Mouse (Mus musculus) ES-Bruce4 (cell line): ENCODE results near the gene Wfdc12. TPM values are rescaled to one million over a fixed set of nuclear protein-coding genes. Genes with fewer than 3 reads are reported as not detected.

Experiments
- H3K27ac ChIP-seq: 2 replicates; pipeline ENCODE4 v1.5.1; 2012; ENCODE audit warnings: low read length, inconsistent platforms; ENCODE audit not compliant: insufficient read depth
- H3K27me3 ChIP-seq: 2 replicates; pipeline ENCODE4 v1.6.1; 2012; ENCODE audit warnings: mild to moderate bottlenecking, low read length, inconsistent platforms; ENCODE audit not compliant: control insufficient read depth, poor library complexity, insufficient read depth, severe bottlenecking
- H3K36me3 ChIP-seq: 2 replicates; pipeline ENCODE4 v1.6.1; 2012; ENCODE audit warnings: inconsistent platforms, mild to moderate bottlenecking, low read length, moderate library complexity; ENCODE audit not compliant: control insufficient read depth, poor library complexity, insufficient read depth, severe bottlenecking
- H3K4me1 ChIP-seq: one replicate; pipeline ENCODE4 v1.8.1; 2011; ENCODE audit warnings: low read length; ENCODE audit not compliant: control insufficient read depth, insufficient read depth
- H3K4me3 ChIP-seq: 2 replicates; pipeline ENCODE4 v1.5.1; 2011; ENCODE audit warnings: low read depth, mild to moderate bottlenecking, low read length
- H3K9ac ChIP-seq: 2 replicates; pipeline ENCODE4 v1.6.1; 2012; ENCODE audit warnings: low read depth, mild to moderate bottlenecking, inconsistent platforms; ENCODE audit not compliant: poor library complexity, severe bottlenecking
- H3K9me3 ChIP-seq: replicated peaks from 2 replicates; pipeline ENCODE4 v1.6.1; 2012; ENCODE audit warnings: mild to moderate bottlenecking, low read length, inconsistent platforms; ENCODE audit not compliant: control insufficient read depth, poor library complexity, insufficient read depth, severe bottlenecking
- CTCF ChIP-seq: IDR thresholded peaks from one replicate; pipeline ENCODE4 v1.8.1; 2011; ENCODE audit warnings: low read depth, low read length
- EP300 ChIP-seq: IDR thresholded peaks from 2 replicates; pipeline ENCODE4 v1.6.1; 2011; ENCODE audit warnings: low read depth, low read length; ENCODE audit not compliant: insufficient read depth
- POLR2A ChIP-seq: IDR thresholded peaks from one replicate; pipeline ENCODE4 v1.8.1; 2011; ENCODE audit warnings: low read length; ENCODE audit not compliant: insufficient read depth
- polyA plus RNA-seq: library from polyadenylated mRNA; stranded (reverse); fragments of >200 nt; gene quantifications from 2 replicates; pipeline ENCODE4 v1.2.4, GENCODE M21; 2011; ENCODE audit warnings: low read depth; ENCODE audit not compliant: missing spikeins, insufficient read depth, insufficient read length

Wfdc12 gene
- polyA plus RNA-seq, 1 experiment, result not detected

DNA sequence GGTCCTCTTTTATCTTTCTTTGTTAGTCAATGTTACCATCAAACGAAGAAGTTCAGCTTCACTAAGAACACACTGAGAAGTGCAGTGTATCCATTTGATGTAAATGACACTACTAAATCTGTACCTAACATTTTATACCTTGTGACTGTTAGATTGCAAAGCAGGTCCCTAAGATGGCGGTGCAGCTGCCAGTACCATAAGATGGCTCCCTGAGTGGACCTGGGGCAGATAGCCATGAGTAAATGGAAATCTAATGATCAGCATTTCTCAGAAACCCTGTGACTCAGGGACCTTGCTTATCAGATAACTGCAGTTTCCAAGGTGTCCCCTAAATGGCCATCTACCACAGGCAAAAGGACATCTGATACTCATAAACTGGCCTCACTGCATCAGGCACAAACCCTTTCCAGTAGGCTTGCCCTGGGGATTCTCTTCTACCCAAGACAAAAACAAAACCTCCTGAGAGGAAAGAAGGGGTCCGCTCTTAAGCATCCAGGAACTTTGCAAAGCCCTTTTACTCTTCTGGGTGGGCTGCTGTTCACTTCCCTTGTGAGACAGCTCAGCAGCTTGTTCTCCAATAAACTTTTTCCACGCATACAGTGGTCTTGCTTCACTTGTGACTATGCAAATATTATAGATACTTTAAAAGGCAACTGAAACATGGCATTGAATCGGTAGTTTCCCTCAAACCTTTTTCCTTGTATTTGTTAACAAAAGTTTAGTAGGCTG, 5.7 kb upstream of the Wfdc12 start:
- Histone ChIP-seq H3K4me1 (no peaks in the 10 kb centered on the region), H3K9ac (no peak overlapping the region), H3K27ac (no peak overlapping the region), H3K36me3 (no peaks in the 10 kb centered on the region), H3K4me3 (no peak overlapping the region), H3K9me3 (no peaks in the 10 kb centered on the region), H3K27me3 (no peaks in the 10 kb centered on the region)
- TF ChIP-seq EP300 (no peak), POLR2A (no peak), CTCF (no peak)

- Histone ChIP-seq H3K36me3 (no peaks in the 10 kb centered on the region), H3K9ac (no peak overlapping the region), H3K27ac (no peak overlapping the region), H3K27me3 (no peaks in the 10 kb centered on the region), H3K4me3 (no peak overlapping the region), H3K4me1 (peaks cover 1% of the 10 kb centered on the region), H3K9me3 (no peaks in the 10 kb centered on the region)
- no peak for TF ChIP-seq POLR2A
- no peak for TF ChIP-seq EP300
- no peak for TF ChIP-seq CTCF
These were observed 4.7 kb upstream of the Wfdc12 start for GRCm38 (mm10) chr2:164194959-164195630.

DNA sequence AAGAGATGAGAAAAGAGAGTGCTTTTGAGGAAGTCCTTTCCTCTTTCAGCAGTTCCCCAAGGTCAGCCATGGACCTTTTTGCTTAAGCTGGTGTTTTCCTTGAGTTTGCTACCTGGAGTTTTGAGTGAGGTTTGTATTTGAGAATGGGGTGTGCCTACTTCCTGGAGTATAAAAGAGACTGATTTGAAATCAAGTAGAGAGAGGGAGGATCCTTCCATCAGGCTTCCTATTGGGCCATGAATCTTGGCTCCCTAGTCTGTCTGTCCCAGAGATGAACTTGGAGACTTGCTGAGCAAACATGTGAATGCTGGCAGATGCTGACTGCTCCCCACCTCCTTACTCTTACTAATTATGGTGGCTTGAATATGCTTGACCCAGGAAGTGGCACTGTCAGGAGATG, 1.9 kb upstream of the Wfdc12 start:
- TF ChIP-seq POLR2A (no peak), CTCF (no peak), EP300 (no peak)
- H3K27ac ChIP-seq, result no peak overlapping the region

DNA sequence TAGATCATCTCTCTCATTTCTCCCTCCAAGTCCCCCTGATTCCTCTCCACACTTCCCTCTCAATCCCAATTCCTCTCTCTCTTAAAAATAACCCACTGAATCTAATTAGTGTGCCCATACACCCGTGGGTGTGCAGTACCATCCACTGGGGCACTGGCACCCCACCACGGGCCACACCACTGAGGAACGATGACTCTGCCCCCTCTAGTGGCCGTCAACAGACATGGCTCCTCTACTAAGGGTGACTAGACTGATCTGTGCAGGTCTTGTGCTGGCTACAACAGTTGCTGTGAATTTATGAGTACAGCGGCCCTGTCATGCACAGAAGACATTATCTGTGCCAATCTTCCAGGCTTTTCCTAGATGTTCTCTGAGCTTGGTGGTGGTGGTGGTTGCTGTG, 1.7 kb downstream of the Wfdc12 start:
- Histone ChIP-seq H3K9me3 (no peaks in the 10 kb centered on the region), H3K9ac (no peak overlapping the region), H3K27me3 (no peaks in the 10 kb centered on the region), H3K4me3 (no peak overlapping the region), H3K36me3 (no peaks in the 10 kb centered on the region), H3K4me1 (peaks cover 1% of the 10 kb centered on the region), H3K27ac (no peak overlapping the region)
- peak; percentile 80 for TF ChIP-seq CTCF
- TF ChIP-seq POLR2A, result no peak

More for the DNA sequence above, 1.9 kb upstream of the Wfdc12 start:
- Histone ChIP-seq H3K9me3 (no peaks in the 10 kb centered on the region), H3K4me3 (no peak overlapping the region), H3K4me1 (peaks cover 1% of the 10 kb centered on the region), H3K9ac (no peak overlapping the region), H3K27me3 (no peaks in the 10 kb centered on the region), H3K36me3 (no peaks in the 10 kb centered on the region)

DNA sequence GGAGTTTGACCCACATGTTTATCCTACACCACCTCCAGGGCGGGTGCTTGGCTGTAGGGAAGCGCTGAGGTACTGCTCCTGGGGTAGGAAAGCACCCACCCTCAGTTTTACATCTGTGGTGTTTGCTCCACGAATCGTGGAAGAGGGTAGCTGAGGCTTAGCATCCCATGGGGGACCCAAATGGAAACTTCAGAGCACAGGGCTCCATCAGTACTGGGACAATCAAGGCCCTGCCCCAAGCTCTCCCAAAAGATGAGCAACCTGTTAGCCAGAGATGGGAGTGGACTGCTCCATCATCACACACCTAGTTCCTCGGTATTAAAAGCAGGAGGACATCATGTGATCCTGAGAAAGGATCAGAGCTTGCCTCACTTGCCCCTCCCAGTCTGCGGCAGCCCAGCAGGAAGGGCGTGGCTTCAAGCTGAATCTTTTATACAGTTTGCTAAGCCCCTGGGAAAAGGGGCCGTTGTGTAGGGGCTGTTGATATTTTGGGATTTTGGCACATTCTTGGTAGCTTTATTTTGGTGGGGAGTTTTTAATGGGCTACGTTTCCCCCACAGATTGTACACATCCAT, 6.2 kb downstream of the Wfdc12 start:
- no peaks in the 10 kb centered on the region for H3K27me3 ChIP-seq
- TF ChIP-seq CTCF (no peak), EP300 (no peak), POLR2A (no peak)
- H3K4me1 ChIP-seq, result no peaks in the 10 kb centered on the region
- H3K36me3 ChIP-seq, result no peaks in the 10 kb centered on the region
- no peak overlapping the region for H3K9ac ChIP-seq
- H3K9me3 ChIP-seq, result no peaks in the 10 kb centered on the region
- no peak overlapping the region for H3K27ac ChIP-seq
- no peak overlapping the region for H3K4me3 ChIP-seq

DNA sequence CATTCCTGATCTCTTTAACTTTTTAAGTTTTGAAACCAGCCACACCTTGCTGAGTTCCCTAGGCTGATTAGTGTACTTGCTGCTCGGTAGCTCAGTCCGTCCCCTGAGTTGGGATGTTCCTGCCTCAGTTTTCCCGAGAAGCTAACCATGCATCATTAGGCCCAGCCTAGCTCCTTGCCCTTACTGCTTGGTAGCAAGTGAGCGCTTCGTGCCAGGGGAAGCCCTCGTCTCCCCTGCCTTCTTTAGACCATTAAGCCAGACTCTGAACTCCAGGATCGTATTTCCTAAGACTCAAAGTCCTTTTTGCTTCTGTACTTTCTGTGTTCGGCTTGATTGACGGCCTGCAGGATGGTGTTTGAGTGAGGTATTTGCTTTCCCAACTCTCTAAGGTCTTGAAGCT, 7.1 kb downstream of the Wfdc12 start:
- H3K4me1 ChIP-seq, result no peaks in the 10 kb centered on the region
- no peaks in the 10 kb centered on the region for H3K27me3 ChIP-seq
- H3K4me3 ChIP-seq, result no peak overlapping the region
- no peak overlapping the region for H3K27ac ChIP-seq
- no peak for TF ChIP-seq CTCF
- no peak for TF ChIP-seq POLR2A
- no peak for TF ChIP-seq EP300
- no peak overlapping the region for H3K9ac ChIP-seq
- no peaks in the 10 kb centered on the region for H3K9me3 ChIP-seq
- no peaks in the 10 kb centered on the region for H3K36me3 ChIP-seq
